19 mouse cellular contexts compared by ENCODE assay signal in the genomic region with DNA sequence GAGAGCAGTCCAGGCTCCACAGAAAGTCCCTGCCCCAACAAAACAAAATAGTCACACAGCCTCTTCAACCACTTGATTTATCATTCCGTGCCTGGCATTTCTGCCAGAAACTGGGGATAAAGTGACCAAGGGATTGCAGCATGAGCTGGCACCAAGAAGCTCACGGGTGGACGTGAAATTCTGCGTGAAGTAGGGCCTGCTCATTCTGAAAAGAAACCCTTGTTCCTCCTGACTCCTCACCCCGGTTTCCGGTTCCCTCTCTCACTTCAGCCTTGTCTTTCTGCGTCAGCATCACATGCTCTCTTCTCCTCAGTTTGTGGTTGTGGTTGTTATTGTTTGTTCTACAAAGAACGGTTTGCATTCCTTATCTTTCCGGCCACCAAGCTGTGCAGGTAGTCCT. TPM values are rescaled to one million over a fixed set of nuclear protein-coding genes. Genes with fewer than 3 reads are reported as not detected.
A peak's percentile ranks its signal among the peaks of the same experiment; 100 is the strongest.
DNase-seq lines count a peak whose midpoint lies in the region; ATAC-seq and TF ChIP-seq lines count a peak whose summit lies in the region.
"Had no signal": no experiment of that assay in that cellular context is flagged by ENCODE, and none has a peak within 500 bp of the region (broad histone marks: within the 10 kb centered on the region; RNA-seq: fewer than 3 reads in every experiment).

No protein-coding gene starts in this region.

- peak; percentile 37 for DNase-seq in liver, adult 2 months (ENCODE audit: extremely low read depth, low read depth, low spot score)
- no peak for DNase-seq in liver, embryonic 11.5 days (ENCODE audit: low spot score)
- DNase-seq in thymus, adult 2 months, result no peak
- no peak for DNase-seq in thymus, postnatal 4 days
- peak; percentile 53 for DNase-seq in induced T-regulatory cell, adult 2 months (ENCODE audit: low read depth)
- DNase-seq in hindbrain, postnatal 0 days (ENCODE audit: low spot score), result no peak
- no peak for DNase-seq in forebrain, postnatal 0 days
- DNase-seq: adrenal gland, adult 2 months; cerebellum, adult 2 months; gastrocnemius, adult 2 months; heart, adult 2 months; layer of hippocampus, postnatal 36 days; left cerebral cortex, postnatal 4 days; right cerebral cortex, postnatal 14 days had no signal

- H3K36me3 ChIP-seq in liver, adult 2 months (ENCODE audit: control insufficient read depth, insufficient read depth, low read length), result no peaks in the 10 kb centered on the region
- no peaks in the 10 kb centered on the region for H3K36me3 ChIP-seq in liver, embryonic 11.5 days (ENCODE audit: control insufficient read depth, insufficient read depth, low read length)
- H3K36me3 ChIP-seq in thymus, adult 2 months (ENCODE audit: control insufficient read depth, insufficient read depth, low read length), result no peaks in the 10 kb centered on the region
- no peaks in the 10 kb centered on the region for H3K36me3 ChIP-seq in small intestine, adult 2 months (ENCODE audit: control insufficient read depth, insufficient read depth, low read length)
- H3K36me3 ChIP-seq in hindbrain, postnatal 0 days (ENCODE audit: insufficient read depth, low read length), result no peaks in the 10 kb centered on the region
- H3K36me3 ChIP-seq in forebrain, postnatal 0 days (ENCODE audit: insufficient read depth), result no peaks in the 10 kb centered on the region
- H3K36me3 ChIP-seq: embryonic facial prominence, embryonic 12.5 days; intestine, embryonic 15.5 days had no signal

- WGBS in liver, adult 2 months, result 83% methylated on average over 9 of the region's 9 CpGs
- WGBS in liver, embryonic 11.5 days, result 62% methylated on average over 9 of the region's 9 CpGs
- WGBS in thymus, adult 2 months, result 76% methylated on average over 9 of the region's 9 CpGs
- 79% methylated on average over 9 of the region's 9 CpGs for WGBS in small intestine, adult 2 months
- 84% methylated on average over 9 of the region's 9 CpGs for WGBS in hindbrain, postnatal 0 days
- 83% methylated on average over 9 of the region's 9 CpGs for WGBS in forebrain, postnatal 0 days

- peak overlapping the region; percentile 20; the same call in 1 of the 2 replicates for H3K27ac ChIP-seq in liver, adult 2 months (replicated peaks; ENCODE audit: insufficient read depth, low read depth, low read length)
- no peak overlapping the region for H3K27ac ChIP-seq in liver, embryonic 11.5 days (ENCODE audit: low read depth, low read length)
- H3K27ac ChIP-seq in thymus, adult 2 months (ENCODE audit: control insufficient read depth, insufficient read depth, low read length), result peak overlapping the region; percentile 14; the same call in 1 of the 2 replicates
- peak overlapping the region; percentile 23 for H3K27ac ChIP-seq in small intestine, adult 2 months (ENCODE audit: insufficient read depth, low read depth, low read length)
- no peak overlapping the region for H3K27ac ChIP-seq in hindbrain, postnatal 0 days
- H3K27ac ChIP-seq in forebrain, postnatal 0 days (ENCODE audit: low read depth, low read length), result no peak overlapping the region
- H3K27ac ChIP-seq: embryonic facial prominence, embryonic 12.5 days; gastrocnemius, adult 2 months; heart, adult 2 months; intestine, embryonic 15.5 days had no signal

- TF ChIP-seq POLR2A in liver, adult 2 months (IDR thresholded peaks at IDR 0.05; ENCODE audit: extremely low read depth, insufficient read depth, low read length), result no peak
- TF ChIP-seq POLR2A in thymus, adult 2 months (IDR thresholded peaks at IDR 0.05; ENCODE audit: control insufficient read depth, extremely low read depth, insufficient read depth, low read length, poor library complexity), result no peak
- no peak for TF ChIP-seq POLR2A in small intestine, adult 2 months (IDR thresholded peaks at IDR 0.05; ENCODE audit: low read depth, low read length)

- H3K27me3 ChIP-seq in liver, adult 2 months (ENCODE audit: control insufficient read depth, insufficient read depth, low read length), result no peaks in the 10 kb centered on the region
- no peaks in the 10 kb centered on the region for H3K27me3 ChIP-seq in liver, embryonic 11.5 days (replicated peaks; ENCODE audit: control insufficient read depth, insufficient read depth, low read length)
- no peaks in the 10 kb centered on the region for H3K27me3 ChIP-seq in thymus, adult 2 months (ENCODE audit: control insufficient read depth, insufficient read depth, low read length)
- H3K27me3 ChIP-seq in small intestine, adult 2 months (ENCODE audit: control insufficient read depth, insufficient read depth, low read length), result no peaks in the 10 kb centered on the region
- H3K27me3 ChIP-seq in hindbrain, postnatal 0 days (ENCODE audit: insufficient read depth, low read length), result no peaks in the 10 kb centered on the region
- H3K27me3 ChIP-seq in forebrain, postnatal 0 days (ENCODE audit: insufficient read depth, low read length), result no peaks in the 10 kb centered on the region
- H3K27me3 ChIP-seq: embryonic facial prominence, embryonic 12.5 days; intestine, embryonic 15.5 days; megakaryocyte, embryonic 14.5 days had no signal

- no peaks in the 10 kb centered on the region; the same call in 1 of the 2 replicates for H3K4me1 ChIP-seq in liver, adult 2 months (ENCODE audit: control insufficient read depth, insufficient read depth, low read length)
- H3K4me1 ChIP-seq in liver, embryonic 11.5 days (replicated peaks; ENCODE audit: control insufficient read depth, insufficient read depth, low read length), result peaks cover 17% of the 10 kb centered on the region
- H3K4me1 ChIP-seq in thymus, adult 2 months (replicated peaks; ENCODE audit: control insufficient read depth, insufficient read depth, low read length), result peaks cover 19% of the 10 kb centered on the region
- peaks cover 25% of the 10 kb centered on the region; the same call in 1 of the 2 replicates for H3K4me1 ChIP-seq in small intestine, adult 2 months (ENCODE audit: control insufficient read depth, insufficient read depth, insufficient read length, low read length)
- H3K4me1 ChIP-seq in hindbrain, postnatal 0 days (ENCODE audit: insufficient read depth, low read length), result peaks cover 7% of the 10 kb centered on the region; the same call in 1 of the 2 replicates
- H3K4me1 ChIP-seq in forebrain, postnatal 0 days (ENCODE audit: insufficient read depth), result peaks cover 4% of the 10 kb centered on the region; the same call in 1 of the 2 replicates

- no peak for TF ChIP-seq CTCF in liver, adult 2 months (IDR thresholded peaks at IDR 0.05; ENCODE audit: low read depth, low read length)
- no peak for TF ChIP-seq CTCF in thymus, adult 2 months (IDR thresholded peaks at IDR 0.05; ENCODE audit: borderline replicate concordance, control insufficient read depth, extremely low read depth, insufficient read depth, low read length, poor library complexity)
- no peak for TF ChIP-seq CTCF in small intestine, adult 2 months (IDR thresholded peaks at IDR 0.05; ENCODE audit: extremely low read depth, insufficient read length, insufficient replicate concordance, low read depth, low read length)
- no peak for TF ChIP-seq CTCF in hindbrain, postnatal 0 days (IDR thresholded peaks at IDR 0.05; ENCODE audit: low read depth)
- no peak for TF ChIP-seq CTCF in forebrain, postnatal 0 days (IDR thresholded peaks at IDR 0.05; ENCODE audit: low read depth)

- no peak overlapping the region for H3K4me2 ChIP-seq in liver, embryonic 11.5 days
- H3K4me2 ChIP-seq in hindbrain, postnatal 0 days (ENCODE audit: low read depth, low read length), result no peak overlapping the region
- no peak overlapping the region for H3K4me2 ChIP-seq in forebrain, postnatal 0 days (ENCODE audit: low read depth)
- H3K4me2 ChIP-seq: embryonic facial prominence, embryonic 12.5 days; intestine, embryonic 15.5 days had no signal

- no peak overlapping the region for H3K9ac ChIP-seq in liver, adult 2 months (ENCODE audit: low read depth, low read length)
- no peak overlapping the region for H3K9ac ChIP-seq in liver, embryonic 11.5 days (ENCODE audit: low read depth, low read length)
- H3K9ac ChIP-seq in hindbrain, postnatal 0 days (replicated peaks; ENCODE audit: low read length), result no peak overlapping the region
- no peak overlapping the region for H3K9ac ChIP-seq in forebrain, postnatal 0 days
- H3K9ac ChIP-seq: embryonic facial prominence, embryonic 12.5 days; intestine, embryonic 15.5 days had no signal

- ATAC-seq in liver, embryonic 11.5 days (replicated peaks; ENCODE audit: low FRiP score), result no peak
- no peak for ATAC-seq in hindbrain, postnatal 0 days
- no peak for ATAC-seq in forebrain, postnatal 0 days
- ATAC-seq: forebrain, embryonic 16.5 days; intestine, embryonic 15.5 days had no signal

- no peak overlapping the region for H3K4me3 ChIP-seq in liver, adult 2 months (ENCODE audit: insufficient read depth, low read depth, low read length)
- H3K4me3 ChIP-seq in liver, embryonic 11.5 days (ENCODE audit: low read depth, low read length), result no peak overlapping the region
- no peak overlapping the region for H3K4me3 ChIP-seq in thymus, adult 2 months (ENCODE audit: control insufficient read depth, insufficient read depth, low read length)
- H3K4me3 ChIP-seq in small intestine, adult 2 months (ENCODE audit: low read depth, low read length), result no peak overlapping the region
- no peak overlapping the region for H3K4me3 ChIP-seq in hindbrain, postnatal 0 days (ENCODE audit: low read length)
- H3K4me3 ChIP-seq in forebrain, postnatal 0 days (ENCODE audit: low read depth, low read length), result no peak overlapping the region
- H3K4me3 ChIP-seq: embryonic facial prominence, embryonic 12.5 days; gastrocnemius, adult 2 months; heart, adult 2 months; intestine, embryonic 15.5 days had no signal

- no peaks in the 10 kb centered on the region for H3K79me2 ChIP-seq in liver, adult 2 months (ENCODE audit: control insufficient read depth, insufficient read depth, low read length)

- no peaks in the 10 kb centered on the region for H3K9me3 ChIP-seq in liver, embryonic 11.5 days (ENCODE audit: control insufficient read depth, low read length)
- no peaks in the 10 kb centered on the region for H3K9me3 ChIP-seq in hindbrain, postnatal 0 days (ENCODE audit: low read length)
- H3K9me3 ChIP-seq in forebrain, postnatal 0 days (ENCODE audit: low read length), result no peaks in the 10 kb centered on the region
- H3K9me3 ChIP-seq: embryonic facial prominence, embryonic 12.5 days; intestine, embryonic 15.5 days; megakaryocyte, embryonic 14.5 days had no signal

RNA-seq across cellular contexts. Expression of a gene that starts 5.7 kb away (rescaled TPM):
- 6.8 and 7.2 TPM in 2 replicates for total RNA-seq in liver, adult 2 months (2014; rRNA removed)
- 5.2 and 7.9 TPM in 2 replicates for polyA plus RNA-seq in liver, adult 2 months (2012; rRNA removed)
- 21.2 and 21.6 TPM in 2 replicates for polyA plus RNA-seq in liver, embryonic 11.5 days (2014; fragmentation: Nextera tagmentation; extraction: Ambion mirVana)
- polyA plus RNA-seq in thymus, adult 2 months (2012; rRNA removed), result 95.3 and 143 TPM in 2 replicates
- polyA plus RNA-seq in small intestine, adult 2 months (2012; rRNA removed), result 379 and 1,527 TPM in 2 replicates
- 2.1 and 9.1 TPM in 2 replicates for total RNA-seq in hindbrain, postnatal 0 days (2014; rRNA removed)
- 6.6 and 8.2 TPM in 2 replicates for polyA plus RNA-seq in hindbrain, postnatal 0 days (2015; fragmentation: Nextera tagmentation; extraction: Ambion mirVana)
- 2.1 and 3.4 TPM in 2 replicates for total RNA-seq in forebrain, postnatal 0 days (2014; rRNA removed)
- 5.1 and 9.0 TPM in 2 replicates for polyA plus RNA-seq in forebrain, postnatal 0 days (2015; fragmentation: Nextera tagmentation; extraction: Ambion mirVana)

RNA-seq across cellular contexts. Expression of a gene that starts 56.3 kb away (rescaled TPM):
- 0.74 and 1.2 TPM in 2 replicates for total RNA-seq in liver, adult 2 months (2014; rRNA removed)
- 0.04 TPM in 1 of 2 replicates, not detected in the other for polyA plus RNA-seq in liver, adult 2 months (2012; rRNA removed)
- polyA plus RNA-seq in liver, embryonic 11.5 days (2014; fragmentation: Nextera tagmentation; extraction: Ambion mirVana), result 71.1 and 71.7 TPM in 2 replicates
- polyA plus RNA-seq in thymus, adult 2 months (2012; rRNA removed), result 15.5 and 21.6 TPM in 2 replicates
- polyA plus RNA-seq in small intestine, adult 2 months (2012; rRNA removed), result 0.42 and 2.5 TPM in 2 replicates
- 6.3 and 10.0 TPM in 2 replicates for total RNA-seq in hindbrain, postnatal 0 days (2014; rRNA removed)
- polyA plus RNA-seq in hindbrain, postnatal 0 days (2015; fragmentation: Nextera tagmentation; extraction: Ambion mirVana), result 5.5 and 6.5 TPM in 2 replicates
- 2.3 and 9.4 TPM in 2 replicates for total RNA-seq in forebrain, postnatal 0 days (2014; rRNA removed)
- polyA plus RNA-seq in forebrain, postnatal 0 days (2015; fragmentation: Nextera tagmentation; extraction: Ambion mirVana), result 2.9 and 3.3 TPM in 2 replicates
- total RNA-seq: gastrocnemius, adult 2 months had no signal

Comparison
In these comparisons a context has a peak if more than half of its experiments do, and no peak if none do; other contexts are left out.
1. DNase-seq: peak in liver, adult 2 months (single experiment) and induced T-regulatory cell, adult 2 months (single experiment); none in liver, embryonic 11.5 days (single experiment), thymus, adult 2 months (single experiment), thymus, postnatal 4 days (single experiment), hindbrain, postnatal 0 days (single experiment) and forebrain, postnatal 0 days (single experiment).
2. H3K27ac ChIP-seq: peak in liver, adult 2 months (single experiment), thymus, adult 2 months (single experiment) and small intestine, adult 2 months (single experiment); none in liver, embryonic 11.5 days (single experiment), hindbrain, postnatal 0 days (single experiment) and forebrain, postnatal 0 days (single experiment).